8 mouse cellular contexts compared by ENCODE assay signal in the genomic region with DNA sequence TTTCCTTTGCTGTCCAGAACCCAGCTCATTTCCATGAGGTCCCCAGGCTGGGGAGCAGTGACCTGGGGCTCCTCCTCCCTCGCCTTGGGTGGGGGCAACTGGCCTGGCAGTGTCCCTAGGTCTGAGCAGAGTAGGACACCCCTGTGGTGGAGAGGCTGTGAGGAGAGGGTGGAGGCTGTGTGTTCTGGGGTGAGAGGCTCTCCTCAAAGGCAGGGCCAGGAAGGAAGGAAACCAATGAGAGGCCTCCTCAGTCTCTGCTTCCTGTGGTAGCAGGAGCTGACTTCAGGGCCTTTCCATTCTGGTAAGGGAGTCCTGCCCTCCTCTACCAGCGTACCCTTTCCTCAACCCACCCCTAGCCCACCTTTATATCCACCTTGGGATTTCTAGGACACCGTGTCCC. TPM values are rescaled to one million over a fixed set of nuclear protein-coding genes. Genes with fewer than 3 reads are reported as not detected.
DNase-seq lines count a peak whose midpoint lies in the region; ATAC-seq and TF ChIP-seq lines count a peak whose summit lies in the region.

No protein-coding gene starts in this region.

- peak overlapping the region; percentile 58; the same call in 1 of the 2 replicates for H3K27ac ChIP-seq in cortical plate, adult 2 months (ENCODE audit: insufficient read depth, low read length)
- H3K27ac ChIP-seq in lung, postnatal 0 days (ENCODE audit: low read length), result peak overlapping the region; percentile 85

- TF ChIP-seq CTCF in cortical plate, adult 2 months (IDR thresholded peaks at IDR 0.05; ENCODE audit: extremely low read depth, insufficient read depth, low read length), result no peak
- TF ChIP-seq CTCF in lung, postnatal 0 days (IDR thresholded peaks at IDR 0.05), result no peak

- TF ChIP-seq POLR2A in cortical plate, adult 2 months (IDR thresholded peaks at IDR 0.05; ENCODE audit: extremely low read depth, insufficient read depth, low read length), result no peak

- H3K36me3 ChIP-seq in lung, postnatal 0 days (ENCODE audit: insufficient read depth, low read length), result no peaks in the 10 kb centered on the region

- DNase-seq in adrenal gland, adult 2 months, result peak; percentile 28
- no peak for DNase-seq in adrenal gland, postnatal 14 days
- peak; percentile 53 for DNase-seq in kidney, adult 18-20 months
- peak; percentile 54 for DNase-seq in lung, postnatal 0 days (ENCODE audit: low spot score)
- no peak for DNase-seq in cerebellum, postnatal 10 days
- DNase-seq in right cerebral cortex, postnatal 10 days (ENCODE audit: low spot score in 2 of 2), result no peak
- no peak for DNase-seq in frontal cortex, adult 2 months (ENCODE audit: extremely low spot score in 1 of 2, low spot score in 1 of 2)

- ATAC-seq in lung, postnatal 0 days, result peak; percentile 89

- H3K4me3 ChIP-seq in cortical plate, adult 2 months (ENCODE audit: insufficient read depth, low read length), result no peak overlapping the region
- no peak overlapping the region for H3K4me3 ChIP-seq in lung, postnatal 0 days (ENCODE audit: low read depth, low read length)

- H3K9ac ChIP-seq in lung, postnatal 0 days (replicated peaks; ENCODE audit: low read depth), result no peak overlapping the region; the same call in 1 of the 2 replicates

- 53% methylated on average over 3 of the region's 3 CpGs for WGBS in lung, postnatal 0 days

- H3K4me2 ChIP-seq in lung, postnatal 0 days (replicated peaks; ENCODE audit: low read depth, low read length), result peak overlapping the region; percentile 25; the same call in 1 of the 2 replicates

- no peaks in the 10 kb centered on the region for H3K9me3 ChIP-seq in lung, postnatal 0 days (ENCODE audit: low read length)

- peak; percentile 56; the same call in 1 of the 2 replicates for TF ChIP-seq EP300 in lung, postnatal 0 days (IDR thresholded peaks at IDR 0.05)

- no peaks in the 10 kb centered on the region for H3K4me1 ChIP-seq in cortical plate, adult 2 months (ENCODE audit: control insufficient read depth, insufficient read depth, low read length)
- H3K4me1 ChIP-seq in lung, postnatal 0 days (ENCODE audit: insufficient read depth, low read depth, low read length), result peaks cover 6% of the 10 kb centered on the region; the same call in 1 of the 2 replicates

- H3K27me3 ChIP-seq in lung, postnatal 0 days (replicated peaks; ENCODE audit: insufficient read depth, low read length), result no peaks in the 10 kb centered on the region

RNA-seq across cellular contexts. Expression of gene Rd3, which starts 20.9 kb away (rescaled TPM):
- under 1 TPM; 0.14 to 0.38 TPM for total RNA-seq in adrenal gland, adult 2 months (2021)
- polyA plus RNA-seq in adrenal gland, adult 2 months (2012; rRNA removed), result 0.42 and 0.48 TPM in 2 replicates
- 0.26 TPM in 1 of 2 replicates, not detected in the other for total RNA-seq in adrenal gland, postnatal 14 days (2021)
- polyA plus RNA-seq in cortical plate, adult 2 months (2012; rRNA removed), result 0.23 and 0.52 TPM in 2 replicates
- polyA plus RNA-seq in lung, postnatal 0 days (2015; fragmentation: Nextera tagmentation; extraction: Ambion mirVana), result 3.7 and 4.6 TPM in 2 replicates
- polyA plus RNA-seq in frontal cortex, adult 2 months (2012; rRNA removed), result 2.0 and 2.6 TPM in 2 replicates

RNA-seq across cellular contexts. Expression of gene Slc30a1, which starts 49.7 kb away (rescaled TPM):
- total RNA-seq in adrenal gland, adult 2 months (2021), result 10 to 100 TPM; 18.4 to 19.3 TPM
- polyA plus RNA-seq in adrenal gland, adult 2 months (2012; rRNA removed), result 16.7 and 17.6 TPM in 2 replicates
- total RNA-seq in adrenal gland, postnatal 14 days (2021), result 17.8 and 25.2 TPM in 2 replicates
- 18.5 and 18.6 TPM in 2 replicates for polyA plus RNA-seq in cortical plate, adult 2 months (2012; rRNA removed)
- polyA plus RNA-seq in lung, postnatal 0 days (2015; fragmentation: Nextera tagmentation; extraction: Ambion mirVana), result 5.2 and 5.6 TPM in 2 replicates
- 22.3 and 22.9 TPM in 2 replicates for polyA plus RNA-seq in frontal cortex, adult 2 months (2012; rRNA removed)

Comparison
In these comparisons a context has a peak if more than half of its experiments do, and no peak if none do; other contexts are left out.
1. DNase-seq: peak in adrenal gland, adult 2 months (single experiment), kidney, adult 18-20 months (single experiment) and lung, postnatal 0 days (single experiment); none in adrenal gland, postnatal 14 days (single experiment), cerebellum, postnatal 10 days (0 of 2), right cerebral cortex, postnatal 10 days (0 of 2) and frontal cortex, adult 2 months (0 of 2).